Mouse (Mus musculus) cerebellum, adult 2 months (tissue): ENCODE results near the gene Kcnq4.

Experiments
- CTCF ChIP-seq: fragments of 200-500 bp; IDR thresholded peaks from 2 replicates; pipeline ENCODE4 v1.5.1; 2011; ENCODE audit warnings: low read depth, mild to moderate bottlenecking, control low read depth, low read length, moderate library complexity, borderline replicate concordance; ENCODE audit not compliant: insufficient read depth
- POLR2A ChIP-seq: fragments of 200-500 bp; IDR thresholded peaks from 2 replicates; pipeline ENCODE4 v1.6.1; 2011; ENCODE audit warnings: low read length, control low read depth, borderline replicate concordance; ENCODE audit not compliant: insufficient read depth

DNA sequence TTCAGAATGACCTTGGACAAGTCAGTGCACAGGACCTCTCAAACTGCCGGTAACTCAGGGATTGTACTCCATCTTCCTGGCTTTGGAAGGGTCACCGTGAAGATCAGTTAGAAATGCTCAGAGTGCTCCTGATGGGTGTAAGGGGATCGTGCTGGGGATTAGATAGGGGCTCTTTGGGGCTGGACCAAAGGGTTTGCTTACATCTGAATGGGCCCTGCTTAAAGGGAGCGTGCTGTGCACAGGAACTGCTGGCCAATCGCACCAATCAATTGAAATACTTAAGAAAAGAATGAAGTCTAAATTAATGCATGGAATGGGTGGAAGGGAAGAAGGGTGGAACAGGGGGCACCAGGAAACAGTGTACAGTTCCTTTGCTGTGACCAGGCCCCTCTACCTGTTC lies 7.4 kb upstream of the Kcnq4 start:
- no peak for TF ChIP-seq CTCF
- TF ChIP-seq POLR2A: no peak
